Mouse (Mus musculus): ENCODE data around the gene Uba6. TPM values are rescaled to one million over a fixed set of nuclear protein-coding genes. Genes with fewer than 3 reads are reported as not detected.

Uba6 gene
- polyA plus RNA-seq, 1 experiment from 2014 or later: 14.4 TPM

GRCm38 (mm10) chr5:86111074-86111473 lies 61.5 kb downstream of the Uba6 start:
- H3K9me3 ChIP-seq: no peaks in the 10 kb centered on the region
- 88% methylated on average over 1 of the region's 1 CpGs for WGBS
- DNase-seq (ENCODE audit: low spot score): no peak
- no peaks in the 10 kb centered on the region for H3K4me1 ChIP-seq (replicated peaks)
- peaks cover 31% of the 10 kb centered on the region for H3K36me3 ChIP-seq
- H3K27me3 ChIP-seq (ENCODE audit: insufficient read depth, poor library complexity, severe bottlenecking): no peaks in the 10 kb centered on the region
- no peak overlapping the region for H3K27ac ChIP-seq
- H3K4me3 ChIP-seq: no peak overlapping the region

- Histone ChIP-seq H3K4me3 (no peak overlapping the region), H3K27me3 (ENCODE audit: insufficient read depth, poor library complexity, severe bottlenecking) (no peaks in the 10 kb centered on the region), H3K4me1 (replicated peaks) (no peaks in the 10 kb centered on the region), H3K27ac (no peak overlapping the region), H3K9me3 (no peaks in the 10 kb centered on the region), H3K36me3 (peaks cover 15% of the 10 kb centered on the region)
- whole genome bisulfite sequencing: 85% methylated on average over 2 of the region's 2 CpGs
- no peak for DNase-seq (ENCODE audit: low spot score)
Observed at GRCm38 (mm10) chr5:86106610-86107009, 66.0 kb downstream of the Uba6 start.

- Histone ChIP-seq H3K4me1 (replicated peaks) (no peaks in the 10 kb centered on the region), H3K27me3 (ENCODE audit: insufficient read depth, poor library complexity, severe bottlenecking) (no peaks in the 10 kb centered on the region), H3K36me3 (0 out of 2 replicates have a peak, but pooled peaks cover 3% of the 10 kb centered on the region), H3K4me3 (no peak overlapping the region), H3K27ac (no peak overlapping the region), H3K9me3 (no peaks in the 10 kb centered on the region)
- no peak for DNase-seq (ENCODE audit: low spot score)
- WGBS: 98% methylated on average over 2 of the region's 2 CpGs
Observed at GRCm38 (mm10) chr5:86102176-86102575, 70.4 kb downstream of the Uba6 start.

GRCm38 (mm10) chr5:86100621-86101020 lies 72.0 kb downstream of the Uba6 start:
- DNase-seq (ENCODE audit: low spot score): no peak
- 83% methylated on average over 3 of the region's 3 CpGs for WGBS
- H3K27ac ChIP-seq: no peak overlapping the region
- H3K4me1 ChIP-seq (replicated peaks): no peaks in the 10 kb centered on the region
- H3K36me3 ChIP-seq: no peaks in the 10 kb centered on the region
- no peaks in the 10 kb centered on the region for H3K27me3 ChIP-seq (ENCODE audit: insufficient read depth, poor library complexity, severe bottlenecking)
- H3K9me3 ChIP-seq: no peaks in the 10 kb centered on the region
- no peak overlapping the region for H3K4me3 ChIP-seq

- Histone ChIP-seq H3K4me1 (replicated peaks) (no peaks in the 10 kb centered on the region), H3K36me3 (no peaks in the 10 kb centered on the region), H3K27ac (no peak overlapping the region), H3K9me3 (no peaks in the 10 kb centered on the region), H3K4me3 (no peak overlapping the region), H3K27me3 (ENCODE audit: insufficient read depth, poor library complexity, severe bottlenecking) (no peaks in the 10 kb centered on the region)
- WGBS: 85% methylated on average over 3 of the region's 3 CpGs
- no peak for DNase-seq (ENCODE audit: low spot score)
Observed at GRCm38 (mm10) chr5:86098988-86099387, 73.6 kb downstream of the Uba6 start.

GRCm38 (mm10) chr5:86094754-86095153 lies 77.8 kb downstream of the Uba6 start:
- Histone ChIP-seq H3K4me3 (no peak overlapping the region), H3K27me3 (ENCODE audit: insufficient read depth, poor library complexity, severe bottlenecking) (no peaks in the 10 kb centered on the region), H3K4me1 (replicated peaks) (no peaks in the 10 kb centered on the region), H3K9me3 (no peaks in the 10 kb centered on the region), H3K27ac (no peak overlapping the region), H3K36me3 (no peaks in the 10 kb centered on the region)
- WGBS: 86% methylated on average over 9 of the region's 9 CpGs
- DNase-seq (ENCODE audit: low spot score): no peak

GRCm38 (mm10) chr5:86086751-86087150 lies 85.9 kb downstream of the Uba6 start:
- no peak for DNase-seq (ENCODE audit: low spot score)
- Histone ChIP-seq H3K27ac (no peak overlapping the region), H3K4me1 (replicated peaks) (no peaks in the 10 kb centered on the region), H3K9me3 (no peaks in the 10 kb centered on the region), H3K4me3 (no peak overlapping the region), H3K27me3 (ENCODE audit: insufficient read depth, poor library complexity, severe bottlenecking) (no peaks in the 10 kb centered on the region), H3K36me3 (no peaks in the 10 kb centered on the region)
- WGBS: 86% methylated on average over 6 of the region's 6 CpGs

- H3K4me1 ChIP-seq (replicated peaks): no peaks in the 10 kb centered on the region
- DNase-seq (ENCODE audit: low spot score): no peak
- 87% methylated on average over 7 of the region's 7 CpGs for WGBS
- no peaks in the 10 kb centered on the region for H3K27me3 ChIP-seq (ENCODE audit: insufficient read depth, poor library complexity, severe bottlenecking)
- H3K27ac ChIP-seq: no peak overlapping the region
- H3K4me3 ChIP-seq: no peak overlapping the region
- H3K9me3 ChIP-seq: no peaks in the 10 kb centered on the region
- H3K36me3 ChIP-seq: no peaks in the 10 kb centered on the region
Observed at GRCm38 (mm10) chr5:86084979-86085378, 87.6 kb downstream of the Uba6 start.

GRCm38 (mm10) chr5:86083987-86084386 lies 88.6 kb downstream of the Uba6 start:
- no peak for DNase-seq (ENCODE audit: low spot score)
- WGBS: 88% methylated on average over 6 of the region's 6 CpGs
- no peaks in the 10 kb centered on the region for H3K9me3 ChIP-seq
- H3K27me3 ChIP-seq (ENCODE audit: insufficient read depth, poor library complexity, severe bottlenecking): no peaks in the 10 kb centered on the region
- H3K36me3 ChIP-seq: no peaks in the 10 kb centered on the region
- no peak overlapping the region for H3K4me3 ChIP-seq
- no peak overlapping the region for H3K27ac ChIP-seq
- no peaks in the 10 kb centered on the region for H3K4me1 ChIP-seq (replicated peaks)

GRCm38 (mm10) chr5:86078720-86079334 lies 93.8 kb downstream of the Uba6 start:
- no peak for DNase-seq (ENCODE audit: low spot score)
- H3K27ac ChIP-seq: no peak overlapping the region
- no peaks in the 10 kb centered on the region for H3K9me3 ChIP-seq
- WGBS: 81% methylated on average over 3 of the region's 3 CpGs
- H3K4me3 ChIP-seq: no peak overlapping the region
- no peaks in the 10 kb centered on the region for H3K4me1 ChIP-seq (replicated peaks)
- H3K27me3 ChIP-seq (ENCODE audit: insufficient read depth, poor library complexity, severe bottlenecking): no peaks in the 10 kb centered on the region
- no peaks in the 10 kb centered on the region for H3K36me3 ChIP-seq

GRCm38 (mm10) chr5:86072756-86073386 lies 99.7 kb downstream of the Uba6 start:
- no peak overlapping the region for H3K4me3 ChIP-seq
- no peaks in the 10 kb centered on the region for H3K9me3 ChIP-seq
- no peaks in the 10 kb centered on the region for H3K4me1 ChIP-seq (replicated peaks)
- H3K27me3 ChIP-seq (ENCODE audit: insufficient read depth, poor library complexity, severe bottlenecking): no peaks in the 10 kb centered on the region
- H3K27ac ChIP-seq: no peak overlapping the region
- 86% methylated on average over 4 of the region's 4 CpGs for WGBS
- no peak for DNase-seq (ENCODE audit: low spot score)
- no peaks in the 10 kb centered on the region for H3K36me3 ChIP-seq

- Histone ChIP-seq H3K27me3 (ENCODE audit: insufficient read depth, poor library complexity, severe bottlenecking) (no peaks in the 10 kb centered on the region), H3K27ac (no peak within 1 kb of the TSS), H3K4me3 (no peak within 1 kb of the TSS), H3K9me3 (no peaks in the 10 kb centered on the region), H3K4me1 (replicated peaks) (no peaks in the 10 kb centered on the region), H3K36me3 (no peaks in the 10 kb centered on the region)
- no peak for DNase-seq (ENCODE audit: low spot score)
- 83% methylated on average over 7 of the region's 7 CpGs for WGBS
Observed at GRCm38 (mm10) chr5:86071538-86071937, 101.1 kb downstream of the Uba6 start, which contains the start of gene Stap1. TSS of gene Stap1 (plus strand) at chr5:86071746.

GRCm38 (mm10) chr5:86069121-86069520 lies 103.5 kb downstream of the Uba6 start:
- no peak for DNase-seq (ENCODE audit: low spot score)

More at GRCm38 (mm10) chr5:86069121-86069520, 103.5 kb downstream of the Uba6 start:
- Histone ChIP-seq H3K27ac (no peak overlapping the region), H3K36me3 (no peaks in the 10 kb centered on the region), H3K4me3 (no peak overlapping the region), H3K4me1 (replicated peaks) (peaks cover 8% of the 10 kb centered on the region), H3K9me3 (no peaks in the 10 kb centered on the region), H3K27me3 (ENCODE audit: insufficient read depth, poor library complexity, severe bottlenecking) (no peaks in the 10 kb centered on the region)
- WGBS: 75% methylated on average over 6 of the region's 6 CpGs

Measured in hindbrain, embryonic 10.5 days (tissue).